Mouse (Mus musculus): ENCODE measurements around the gene Prkcz.

The Prkcz gene

DNA sequence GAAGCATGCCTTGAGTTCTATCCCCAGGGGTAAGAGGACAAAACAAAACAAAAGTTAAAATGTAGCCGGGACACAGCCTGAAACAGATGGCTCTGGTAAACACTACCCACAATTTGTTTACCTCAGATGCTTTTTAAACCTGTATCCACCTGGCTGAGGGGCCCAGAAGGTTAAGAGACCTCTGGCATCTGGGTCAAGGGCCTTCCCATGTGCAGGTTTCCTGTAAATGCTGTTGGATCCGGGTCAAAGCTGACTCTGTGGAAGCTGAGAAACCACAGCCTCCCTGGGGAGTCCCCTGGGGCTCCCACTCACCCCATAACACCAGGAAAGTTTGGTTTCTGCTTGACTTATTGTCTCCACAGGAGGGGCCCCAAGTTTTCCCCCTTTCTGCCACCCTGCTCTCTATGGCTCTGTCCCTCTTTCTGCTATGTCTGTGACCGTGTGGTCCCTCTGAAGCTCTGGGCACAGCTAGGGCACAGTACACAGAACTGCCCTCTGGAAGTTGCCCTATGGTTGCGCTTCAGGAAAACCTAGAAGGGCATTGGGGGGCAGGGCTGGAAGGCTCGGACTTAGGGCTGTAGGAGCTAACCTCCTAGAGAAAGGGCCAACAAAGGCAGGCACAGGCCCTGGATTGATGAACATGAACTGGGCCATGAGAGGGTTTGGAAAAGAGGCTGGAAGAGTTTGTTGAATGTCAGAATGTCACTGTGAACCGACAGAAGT, 115.2 kb downstream of the Prkcz start:
- DNase-seq (ENCODE audit: low read depth): no peak

DNA sequence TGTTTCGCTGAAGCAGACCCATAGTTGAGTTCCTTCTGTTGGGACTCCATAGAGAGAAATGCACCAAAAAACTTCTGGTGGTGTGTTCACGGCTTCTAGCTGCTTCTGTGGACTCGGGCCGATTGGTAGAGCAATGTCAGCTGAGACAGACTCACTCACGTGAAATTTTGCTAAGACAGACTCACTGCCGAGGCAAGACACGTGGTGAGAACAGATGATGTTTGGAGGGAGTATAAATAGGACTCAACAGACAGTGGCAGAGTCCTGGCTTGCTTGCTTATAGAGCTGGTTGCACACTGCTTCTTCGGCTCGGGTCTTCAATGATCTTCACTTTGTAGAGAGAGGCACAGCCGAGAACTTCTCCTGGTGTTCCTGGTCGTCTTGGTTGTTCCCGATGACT, 117.9 kb downstream of the Prkcz start:
- no peak for DNase-seq (ENCODE audit: low read depth)

DNA sequence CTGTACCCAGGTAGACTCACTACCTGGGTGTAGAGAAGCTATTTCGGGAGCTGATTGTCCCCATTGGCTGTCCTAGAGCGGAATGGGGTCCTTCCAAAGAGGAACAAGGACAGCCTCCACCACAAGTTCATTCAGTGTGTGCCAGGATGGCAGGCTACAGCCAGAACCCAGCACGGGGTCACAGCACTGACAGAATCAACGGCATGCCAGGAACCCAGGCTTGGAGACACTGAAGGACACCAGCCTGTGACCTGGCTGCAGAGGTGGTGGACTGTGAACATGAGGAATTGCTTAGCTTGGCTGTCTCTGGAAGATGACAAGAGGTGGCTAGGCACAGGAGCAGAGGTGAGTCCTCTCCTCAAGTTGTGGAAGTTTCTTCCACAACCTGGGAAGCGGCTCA, 118.9 kb downstream of the Prkcz start:
- DNase-seq (ENCODE audit: low read depth): no peak

GRCm38 (mm10) chr4:155241789-155242188, 119.4 kb downstream of the Prkcz start:
- no peak for DNase-seq (ENCODE audit: low read depth)

- no peak for DNase-seq (ENCODE audit: low read depth)
Measured at GRCm38 (mm10) chr4:155239494-155239893, 121.7 kb downstream of the Prkcz start.

- no peak for DNase-seq (ENCODE audit: low read depth)
Measured at GRCm38 (mm10) chr4:155238276-155238675, 122.9 kb downstream of the Prkcz start.

DNA sequence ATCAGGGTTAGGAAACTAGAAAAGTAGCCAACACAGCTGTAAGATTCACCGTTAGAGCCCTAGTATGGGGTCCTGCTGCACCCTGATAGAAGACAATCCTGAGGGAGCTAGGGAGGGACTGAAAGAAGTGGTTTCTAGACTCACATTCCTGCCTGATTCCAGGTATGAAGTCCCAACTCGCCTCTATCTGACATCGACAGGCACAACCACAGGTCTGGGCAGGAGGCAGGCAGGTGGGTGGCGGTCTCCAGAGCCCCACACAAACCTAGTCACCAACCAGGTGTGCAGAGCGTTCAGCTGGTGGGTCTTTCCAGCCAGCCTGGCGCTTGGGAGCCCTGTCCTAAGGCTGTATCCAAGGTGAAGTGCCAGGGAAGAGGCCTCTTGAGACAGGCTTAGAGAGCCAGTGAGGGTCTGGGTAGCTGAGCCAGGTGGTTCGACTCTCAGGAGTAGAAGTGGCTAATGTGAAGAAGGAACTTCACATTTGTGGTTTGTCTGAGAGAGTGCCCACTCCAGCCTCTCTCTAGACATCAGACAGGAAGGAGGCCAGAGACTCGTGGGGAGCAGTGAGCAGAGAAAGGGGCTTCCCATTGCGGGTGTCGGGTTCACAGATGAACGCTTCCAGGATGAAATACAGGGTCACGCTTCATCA, 124.3 kb downstream of the Prkcz start:
- no peak for DNase-seq (ENCODE audit: low read depth)

GRCm38 (mm10) chr4:155235311-155236119, 125.6 kb downstream of the Prkcz start:
- peak; percentile 89 for DNase-seq (ENCODE audit: low read depth)

DNA sequence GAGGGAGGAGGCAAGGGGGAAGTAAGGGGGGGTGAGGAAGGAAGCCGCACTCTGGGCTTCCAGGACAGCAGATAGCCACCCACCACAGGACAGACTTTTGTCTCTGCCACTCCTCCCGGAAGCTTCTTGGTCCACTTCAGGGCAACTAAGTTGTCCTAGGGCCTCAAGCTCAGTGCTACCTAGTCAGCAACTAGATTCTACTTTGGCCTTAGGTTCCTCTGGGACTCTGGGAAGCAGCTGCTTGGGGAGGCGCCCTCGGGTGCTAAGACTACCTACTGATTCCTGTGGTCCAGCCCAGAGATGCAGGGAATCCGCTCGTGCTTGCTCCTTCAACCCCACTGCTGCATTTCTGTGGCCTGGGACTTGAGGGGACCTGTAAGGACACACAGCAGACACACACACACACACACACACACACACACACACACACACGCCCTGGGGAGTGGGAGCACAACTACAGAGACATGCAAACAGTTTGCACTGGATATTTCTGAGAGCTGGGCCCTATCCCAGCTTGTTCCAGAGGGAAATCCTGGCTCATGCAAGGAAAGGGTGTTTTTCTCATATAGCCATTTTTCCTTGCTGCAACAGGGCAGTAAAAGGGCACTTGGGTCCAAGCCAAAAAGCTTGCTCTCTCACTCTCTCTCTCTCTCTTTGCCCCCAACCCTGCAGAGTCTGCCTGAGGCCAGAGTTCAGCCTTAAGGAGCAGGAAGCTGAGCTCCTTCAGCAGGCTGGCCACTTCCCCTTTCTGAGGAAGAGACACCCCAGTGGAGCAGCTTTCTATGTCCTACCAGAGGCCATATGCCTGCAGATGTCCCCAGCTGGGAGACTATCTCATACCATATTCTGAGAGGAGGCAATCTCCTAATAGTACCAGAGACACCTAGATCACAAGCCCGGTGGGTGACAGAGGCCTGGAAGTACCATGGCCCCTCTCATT, 126.5 kb downstream of the Prkcz start:
- peak; percentile 88 for DNase-seq (ENCODE audit: low read depth)

GRCm38 (mm10) chr4:155233878-155234277, 127.3 kb downstream of the Prkcz start:
- DNase-seq (ENCODE audit: low read depth): no peak

GRCm38 (mm10) chr4:155228461-155228860, 132.7 kb downstream of the Prkcz start:
- no peak for DNase-seq (ENCODE audit: low read depth)

GRCm38 (mm10) chr4:155227986-155228385, 133.2 kb downstream of the Prkcz start:
- DNase-seq (ENCODE audit: low read depth): no peak

DNA sequence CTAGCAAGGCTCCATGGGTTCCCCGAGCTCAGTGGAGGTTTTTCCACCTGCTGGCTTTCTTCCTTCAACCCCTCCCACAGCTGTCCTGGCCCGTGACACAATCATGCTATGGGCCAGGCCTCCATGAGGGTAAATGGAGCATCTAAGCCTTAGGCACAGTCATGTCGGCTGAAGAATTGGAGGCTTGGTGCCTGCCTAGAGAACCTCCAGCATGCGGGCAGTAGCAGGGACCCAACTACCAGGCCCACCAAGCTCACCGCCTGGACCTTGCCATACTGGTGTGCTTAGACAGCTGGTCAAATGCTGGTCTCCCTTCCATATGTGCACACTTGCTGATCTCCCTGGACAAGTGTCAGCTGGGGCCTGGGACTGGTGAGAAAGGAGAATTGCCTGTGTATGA, 135.2 kb downstream of the Prkcz start:
- DNase-seq (ENCODE audit: low read depth): no peak

- no peak for DNase-seq (ENCODE audit: low read depth)
Measured at GRCm38 (mm10) chr4:155223594-155224528, 137.3 kb downstream of the Prkcz start.

- peak; percentile 97 for DNase-seq (ENCODE audit: low read depth)
Measured at GRCm38 (mm10) chr4:155222841-155223593, 138.1 kb downstream of the Prkcz start.

DNA sequence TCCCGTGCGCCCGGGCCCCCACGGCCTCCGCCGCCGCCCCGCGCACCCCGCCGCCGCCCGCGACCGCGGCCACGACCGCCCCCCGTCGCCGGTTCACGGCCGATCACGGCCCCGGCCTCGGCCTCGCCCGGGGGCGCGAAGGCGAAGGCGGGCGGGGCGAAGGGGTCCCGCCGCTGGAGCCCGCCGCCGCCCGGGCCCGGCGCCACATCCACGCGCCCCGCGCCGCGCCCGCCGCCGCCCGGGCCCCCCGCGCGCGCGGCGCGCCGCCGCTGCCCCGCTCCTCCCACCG, 138.7 kb downstream of the Prkcz start, which contains the start of gene Ski:
Gene Ski (minus strand): TSS at position 41 of the 289 bp plus-strand sequence.
- no peak for DNase-seq (ENCODE audit: low read depth)

DNA sequence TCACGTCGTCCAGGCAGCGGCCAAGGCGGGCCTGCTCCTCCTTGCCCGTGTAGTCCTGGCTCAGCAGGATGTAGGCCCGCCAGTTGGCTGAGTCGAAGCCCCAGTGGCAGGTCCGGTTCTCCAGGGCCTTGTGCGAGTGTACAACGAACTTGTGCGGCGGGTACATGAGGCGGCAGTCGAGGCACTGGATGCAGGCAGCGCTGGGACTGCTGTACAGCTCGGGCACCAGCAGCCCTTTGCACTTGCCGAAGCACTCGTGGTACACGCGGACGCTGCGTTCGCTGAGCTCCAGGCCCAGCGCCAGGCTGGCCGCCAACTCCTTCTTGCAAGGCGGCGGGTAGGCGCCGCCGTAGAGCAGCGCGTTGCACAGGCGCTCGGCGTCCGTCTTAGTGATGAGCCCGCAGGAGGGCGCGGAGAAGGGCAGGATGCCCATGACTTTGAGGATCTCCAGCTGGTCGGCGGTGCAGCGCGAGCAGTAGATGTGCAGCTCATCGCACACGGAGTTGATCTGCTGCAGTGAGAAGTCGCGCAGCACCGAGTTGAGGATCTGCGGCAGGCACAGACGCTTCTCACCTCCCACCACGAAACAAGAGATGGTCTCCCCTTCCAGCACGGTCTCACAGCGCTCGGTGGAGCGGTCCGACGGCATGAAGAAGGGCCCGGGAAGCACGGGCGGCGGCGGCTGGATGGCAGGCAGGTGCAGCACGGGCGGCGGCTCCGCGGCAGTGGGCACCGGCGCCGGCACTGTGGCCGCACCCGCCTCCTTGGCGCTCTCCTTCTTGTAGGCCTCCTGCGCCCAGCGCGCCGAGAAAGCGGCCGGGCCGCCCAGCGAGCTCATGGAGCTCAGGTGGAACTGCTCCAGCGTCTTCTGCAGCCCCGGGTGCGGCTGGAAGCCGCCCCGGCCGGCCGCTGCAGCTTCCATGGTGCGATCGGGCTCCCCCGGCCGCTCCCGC, 139.3 kb downstream of the Prkcz start:
- DNase-seq (ENCODE audit: low read depth): peak; percentile 68

DNA sequence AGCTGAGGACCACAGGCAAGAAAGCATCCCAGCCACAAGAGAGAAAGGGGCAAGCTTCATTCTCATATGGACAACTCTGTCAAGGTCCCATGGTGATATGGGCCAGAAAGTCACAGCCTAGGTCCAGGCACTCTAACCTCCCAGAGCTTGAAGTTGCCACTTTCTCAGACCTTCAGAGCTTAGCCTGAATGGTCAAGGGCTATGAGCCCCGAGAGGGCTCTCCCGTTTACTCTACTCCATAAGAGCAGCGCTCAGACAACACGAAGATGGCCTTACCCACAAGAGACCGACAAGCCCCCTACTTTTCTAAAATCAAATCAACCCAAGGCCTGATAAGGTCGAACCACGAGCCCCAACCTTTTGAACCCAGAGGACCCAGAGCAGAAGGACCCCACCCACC, 140.1 kb downstream of the Prkcz start:
- DNase-seq (ENCODE audit: low read depth): no peak
